Mouse (Mus musculus): ENCODE data around the gene Cog5. TPM values are rescaled to one million over a fixed set of nuclear protein-coding genes. Genes with fewer than 3 reads are reported as not detected.

The Cog5 gene
- polyA plus RNA-seq, 2 experiments, result 36.9 to 39.1 TPM

- DNase-seq (ENCODE audit: low spot score) (no peak), ATAC-seq (ENCODE audit: low FRiP score, low read depth) (no peak)
- Histone ChIP-seq H3K4me3 (replicated peaks; ENCODE audit: low read length) (no peak overlapping the region), H3K36me3 (ENCODE audit: control insufficient read depth, insufficient read depth, low read length) (no peaks in the 10 kb centered on the region), H3K9ac (ENCODE audit: low read depth, low read length, severe bottlenecking) (no peak overlapping the region), H3K4me1 (ENCODE audit: control insufficient read depth, insufficient read depth, low read length) (no peaks in the 10 kb centered on the region), H3K27me3 (ENCODE audit: control insufficient read depth, insufficient read depth, low read length) (no peaks in the 10 kb centered on the region), H3K27ac (replicated peaks; ENCODE audit: low read depth, low read length) (no peak overlapping the region), H3K9me3 (ENCODE audit: control insufficient read depth, low read length) (no peaks in the 10 kb centered on the region), H3K4me2 (replicated peaks; ENCODE audit: low read depth, low read length, severe bottlenecking) (no peak overlapping the region)
- WGBS, result 38% methylated on average over 7 of the region's 7 CpGs
- no peak for TF ChIP-seq POLR2A (IDR thresholded peaks at IDR 0.05; ENCODE audit: borderline replicate concordance, extremely low read depth, insufficient read depth, insufficient read length)
Observed at GRCm38 (mm10) chr12:31983238-31983637, 328.6 kb downstream of the Cog5 start.

DNA sequence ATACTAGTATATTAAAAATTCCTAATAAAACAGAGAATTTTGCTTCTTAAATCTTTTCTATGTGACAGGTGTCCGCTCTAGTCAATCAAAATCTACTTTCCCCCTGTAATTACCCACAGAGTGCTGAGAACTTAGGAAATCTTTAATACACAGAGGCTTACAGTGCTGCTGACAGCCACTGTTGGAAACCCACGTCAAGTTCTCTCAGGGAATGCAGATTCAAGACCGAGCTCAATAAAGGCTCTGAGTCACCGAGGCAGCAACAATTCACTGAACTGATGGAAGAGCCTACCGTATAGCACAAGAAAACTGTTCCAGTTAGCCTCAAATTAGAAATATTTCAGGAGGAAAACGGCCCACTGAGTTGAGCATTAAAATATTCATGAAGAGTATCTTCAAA lies 329.1 kb downstream of the Cog5 start:
- H3K4me1 ChIP-seq (ENCODE audit: control insufficient read depth, insufficient read depth, low read length), result no peaks in the 10 kb centered on the region
- TF ChIP-seq POLR2A (IDR thresholded peaks at IDR 0.05; ENCODE audit: borderline replicate concordance, extremely low read depth, insufficient read depth, insufficient read length), result no peak
- ATAC-seq (ENCODE audit: low FRiP score, low read depth), result no peak
- no peak overlapping the region for H3K4me2 ChIP-seq (replicated peaks; ENCODE audit: low read depth, low read length, severe bottlenecking)
- no peak for DNase-seq (ENCODE audit: low spot score)
- no peak overlapping the region for H3K27ac ChIP-seq (replicated peaks; ENCODE audit: low read depth, low read length)
- H3K9ac ChIP-seq (ENCODE audit: low read depth, low read length, severe bottlenecking), result no peak overlapping the region
- no peaks in the 10 kb centered on the region for H3K9me3 ChIP-seq (ENCODE audit: control insufficient read depth, low read length)
- no peak overlapping the region for H3K4me3 ChIP-seq (replicated peaks; ENCODE audit: low read length)
- no peaks in the 10 kb centered on the region for H3K36me3 ChIP-seq (ENCODE audit: control insufficient read depth, insufficient read depth, low read length)
- no peaks in the 10 kb centered on the region for H3K27me3 ChIP-seq (ENCODE audit: control insufficient read depth, insufficient read depth, low read length)
- 52% methylated on average over 6 of the region's 6 CpGs for WGBS

DNA sequence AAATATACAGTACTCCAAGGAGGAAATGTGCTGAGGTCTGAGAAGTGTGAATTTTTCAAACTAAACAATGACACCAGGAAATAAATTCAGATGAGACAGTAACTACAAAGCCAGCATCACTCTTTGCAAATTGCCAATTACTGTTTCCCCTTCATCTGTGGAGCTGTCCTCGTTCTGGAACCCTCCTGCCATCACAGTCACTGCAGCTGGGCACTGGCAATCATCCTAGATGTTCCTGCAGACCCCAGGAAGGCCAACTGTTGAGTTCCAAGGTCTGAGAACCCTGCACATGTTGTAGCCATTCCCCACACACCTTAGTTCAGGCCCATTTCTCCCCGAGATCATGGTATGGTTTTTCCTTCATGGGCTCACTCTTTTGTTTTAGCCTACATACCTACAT lies 329.5 kb downstream of the Cog5 start:
- H3K9me3 ChIP-seq (ENCODE audit: control insufficient read depth, low read length), result no peaks in the 10 kb centered on the region
- 46% methylated on average over 2 of the region's 2 CpGs for WGBS

DNA sequence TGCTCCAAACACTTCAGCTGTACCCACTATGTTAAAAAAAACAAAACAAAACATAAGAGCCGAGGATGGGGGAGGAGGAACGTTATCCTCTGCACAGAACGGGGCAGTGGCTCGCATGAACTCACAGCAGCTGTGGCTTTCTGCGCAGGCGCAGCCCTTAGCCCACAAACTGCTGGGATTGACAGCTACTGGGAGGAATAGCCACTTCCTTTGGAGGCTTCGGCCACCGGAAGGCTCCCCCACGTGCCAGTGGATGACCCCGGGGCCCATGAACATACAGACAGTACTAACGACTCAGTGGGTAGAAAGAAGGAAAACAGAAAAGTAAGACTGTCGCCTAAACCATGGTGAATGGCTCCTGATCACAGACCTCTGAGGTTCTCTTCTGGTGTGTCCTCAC lies 330.0 kb downstream of the Cog5 start:
- H3K9me3 ChIP-seq (ENCODE audit: control insufficient read depth, low read length), result no peaks in the 10 kb centered on the region
- no peak overlapping the region for H3K4me2 ChIP-seq (replicated peaks; ENCODE audit: low read depth, low read length, severe bottlenecking)
- H3K9ac ChIP-seq (ENCODE audit: low read depth, low read length, severe bottlenecking), result no peak overlapping the region
- DNase-seq (ENCODE audit: low spot score), result no peak
- H3K27me3 ChIP-seq (ENCODE audit: control insufficient read depth, insufficient read depth, low read length), result no peaks in the 10 kb centered on the region
- no peak overlapping the region for H3K27ac ChIP-seq (replicated peaks; ENCODE audit: low read depth, low read length)
- no peaks in the 10 kb centered on the region for H3K36me3 ChIP-seq (ENCODE audit: control insufficient read depth, insufficient read depth, low read length)
- 68% methylated on average over 12 of the region's 12 CpGs for WGBS
- H3K4me3 ChIP-seq (replicated peaks; ENCODE audit: low read length), result no peak overlapping the region
- no peak for TF ChIP-seq POLR2A (IDR thresholded peaks at IDR 0.05; ENCODE audit: borderline replicate concordance, extremely low read depth, insufficient read depth, insufficient read length)
- H3K4me1 ChIP-seq (ENCODE audit: control insufficient read depth, insufficient read depth, low read length), result no peaks in the 10 kb centered on the region
- ATAC-seq (ENCODE audit: low FRiP score, low read depth), result no peak

More for the DNA sequence above, 329.5 kb downstream of the Cog5 start:
- Histone ChIP-seq H3K4me2 (replicated peaks; ENCODE audit: low read depth, low read length, severe bottlenecking) (no peak overlapping the region), H3K36me3 (ENCODE audit: control insufficient read depth, insufficient read depth, low read length) (no peaks in the 10 kb centered on the region), H3K4me1 (ENCODE audit: control insufficient read depth, insufficient read depth, low read length) (no peaks in the 10 kb centered on the region), H3K27me3 (ENCODE audit: control insufficient read depth, insufficient read depth, low read length) (no peaks in the 10 kb centered on the region), H3K4me3 (replicated peaks; ENCODE audit: low read length) (no peak overlapping the region), H3K27ac (replicated peaks; ENCODE audit: low read depth, low read length) (no peak overlapping the region), H3K9ac (ENCODE audit: low read depth, low read length, severe bottlenecking) (no peak overlapping the region)
- TF ChIP-seq POLR2A (IDR thresholded peaks at IDR 0.05; ENCODE audit: borderline replicate concordance, extremely low read depth, insufficient read depth, insufficient read length), result no peak
- ATAC-seq (ENCODE audit: low FRiP score, low read depth) (no peak), DNase-seq (ENCODE audit: low spot score) (no peak)

DNA sequence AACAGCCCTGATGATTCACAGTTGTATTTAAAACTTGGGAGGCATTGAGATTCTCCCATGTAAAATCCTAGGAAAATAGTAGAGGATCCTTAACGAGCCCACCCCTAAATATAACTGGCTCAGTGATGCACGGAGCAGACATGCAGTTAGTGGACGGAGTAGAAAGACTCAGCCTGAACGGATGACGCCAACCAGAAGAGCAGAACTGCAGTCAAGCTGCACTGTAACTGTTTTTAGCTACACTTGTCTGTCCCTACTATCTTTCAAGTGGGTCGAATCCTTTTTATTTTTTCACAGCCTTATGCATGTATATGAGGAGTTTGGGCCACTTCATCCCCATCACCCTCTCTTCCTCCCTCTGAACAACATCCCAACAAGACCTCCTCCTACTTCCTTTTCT lies 331.1 kb downstream of the Cog5 start:
- no peaks in the 10 kb centered on the region for H3K4me1 ChIP-seq (ENCODE audit: control insufficient read depth, insufficient read depth, low read length)
- WGBS, result 91% methylated on average over 6 of the region's 6 CpGs
- H3K9ac ChIP-seq (ENCODE audit: low read depth, low read length, severe bottlenecking), result no peak overlapping the region
- no peak for ATAC-seq (ENCODE audit: low FRiP score, low read depth)
- H3K4me3 ChIP-seq (replicated peaks; ENCODE audit: low read length), result no peak overlapping the region
- H3K27ac ChIP-seq (replicated peaks; ENCODE audit: low read depth, low read length), result no peak overlapping the region
- TF ChIP-seq POLR2A (IDR thresholded peaks at IDR 0.05; ENCODE audit: borderline replicate concordance, extremely low read depth, insufficient read depth, insufficient read length), result no peak
- H3K4me2 ChIP-seq (replicated peaks; ENCODE audit: low read depth, low read length, severe bottlenecking), result no peak overlapping the region
- no peaks in the 10 kb centered on the region for H3K36me3 ChIP-seq (ENCODE audit: control insufficient read depth, insufficient read depth, low read length)
- no peak for DNase-seq (ENCODE audit: low spot score)
- H3K9me3 ChIP-seq (ENCODE audit: control insufficient read depth, low read length), result no peaks in the 10 kb centered on the region
- H3K27me3 ChIP-seq (ENCODE audit: control insufficient read depth, insufficient read depth, low read length), result no peaks in the 10 kb centered on the region

- WGBS, result 87% methylated on average over 2 of the region's 2 CpGs
- H3K4me1 ChIP-seq (ENCODE audit: control insufficient read depth, insufficient read depth, low read length), result no peaks in the 10 kb centered on the region
- no peak overlapping the region for H3K4me2 ChIP-seq (replicated peaks; ENCODE audit: low read depth, low read length, severe bottlenecking)
- H3K27ac ChIP-seq (replicated peaks; ENCODE audit: low read depth, low read length), result no peak overlapping the region
- H3K36me3 ChIP-seq (ENCODE audit: control insufficient read depth, insufficient read depth, low read length), result no peaks in the 10 kb centered on the region
- H3K9me3 ChIP-seq (ENCODE audit: control insufficient read depth, low read length), result no peaks in the 10 kb centered on the region
- ATAC-seq (ENCODE audit: low FRiP score, low read depth) (no peak), DNase-seq (ENCODE audit: low spot score) (no peak)
- no peak overlapping the region for H3K9ac ChIP-seq (ENCODE audit: low read depth, low read length, severe bottlenecking)
- TF ChIP-seq POLR2A (IDR thresholded peaks at IDR 0.05; ENCODE audit: borderline replicate concordance, extremely low read depth, insufficient read depth, insufficient read length), result no peak
- no peaks in the 10 kb centered on the region for H3K27me3 ChIP-seq (ENCODE audit: control insufficient read depth, insufficient read depth, low read length)
- no peak overlapping the region for H3K4me3 ChIP-seq (replicated peaks; ENCODE audit: low read length)
Observed at GRCm38 (mm10) chr12:31986463-31986862, 331.8 kb downstream of the Cog5 start.

Other genes starting within 250 kb of the Cog5 start
- gene Cbll1, start 155.3 kb upstream of the Cog5 start, polyA plus RNA-seq (2012; rRNA removed), result 11.2 and 12.2 TPM in 2 replicates
- 16.9 and 19.7 TPM in 2 replicates for gene Cbll1, start 155.3 kb upstream of the Cog5 start, polyA plus RNA-seq (2014; fragmentation: Nextera tagmentation; extraction: Ambion mirVana)
- gene Slc26a4, start 94.9 kb upstream of the Cog5 start, polyA plus RNA-seq (2012; rRNA removed), result 0.05 and 0.06 TPM in 2 replicates
- gene Slc26a4, start 94.9 kb upstream of the Cog5 start, polyA plus RNA-seq (2014; fragmentation: Nextera tagmentation; extraction: Ambion mirVana), result not detected in 2 replicates
- 10.3 and 13.5 TPM in 2 replicates for gene Bcap29, start 20.2 kb upstream of the Cog5 start, polyA plus RNA-seq (2012; rRNA removed)
- 32.5 and 34.0 TPM in 2 replicates for gene Bcap29, start 20.2 kb upstream of the Cog5 start, polyA plus RNA-seq (2014; fragmentation: Nextera tagmentation; extraction: Ambion mirVana)
- 10.6 and 14.1 TPM in 2 replicates for gene Dus4l, start within 50 bp of the Cog5 start, polyA plus RNA-seq (2012; rRNA removed)
- gene Dus4l, start within 50 bp of the Cog5 start, polyA plus RNA-seq (2014; fragmentation: Nextera tagmentation; extraction: Ambion mirVana), result 14.1 and 15.1 TPM in 2 replicates
- gene Gpr22, start 59.1 kb downstream of the Cog5 start, polyA plus RNA-seq (2012; rRNA removed), result 0.13 and 0.14 TPM in 2 replicates
- gene Gpr22, start 59.1 kb downstream of the Cog5 start, polyA plus RNA-seq (2014; fragmentation: Nextera tagmentation; extraction: Ambion mirVana), result 0.30 and 0.32 TPM in 2 replicates